1 mouse cellular context compared by ENCODE assay signal in the genomic region with DNA sequence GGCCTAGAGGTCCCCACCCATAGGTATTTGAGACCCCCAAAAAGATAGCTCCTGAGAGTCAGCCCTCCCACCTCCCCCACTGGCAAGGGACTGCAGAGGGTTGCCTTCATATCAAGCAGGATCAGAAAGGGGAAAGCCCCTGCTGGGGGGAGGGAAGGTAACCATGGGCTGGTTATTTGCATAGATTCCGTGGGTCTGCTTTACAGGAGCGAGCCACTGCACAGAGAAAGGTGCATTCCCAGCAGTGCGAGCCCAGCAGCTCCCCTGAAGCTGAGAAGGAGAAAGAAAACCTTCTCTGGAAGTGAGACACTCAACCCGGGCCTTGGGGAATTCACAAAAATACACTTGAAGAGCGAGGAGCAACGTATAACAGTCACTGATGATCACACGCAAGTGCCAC.
TF ChIP-seq lines count a peak whose summit lies in the region.

No protein-coding gene starts in this region.

TF ChIP-seq in CH12.LX, 34 proteins besides CTCF, POLR2A, EP300 and RAD21:
- TF ChIP-seq MXI1 (IDR thresholded peaks at IDR 0.05; ENCODE audit: low read depth, low read length) (no peak), ZKSCAN1 (IDR thresholded peaks at IDR 0.05; ENCODE audit: borderline replicate concordance, low read depth, low read length) (no peak), ZMIZ1 (IDR thresholded peaks at IDR 0.05; ENCODE audit: low read depth, low read length) (no peak), TBP (conservative IDR thresholded peaks at IDR 0.05; ENCODE audit: low read depth, low read length) (no peak), TCF12 (IDR thresholded peaks at IDR 0.05; ENCODE audit: low read depth, low read length) (no peak), UBTF (IDR thresholded peaks at IDR 0.05; ENCODE audit: low read depth, low read length) (no peak), RCOR1 (conservative IDR thresholded peaks at IDR 0.05; ENCODE audit: low read depth, low read length) (peak; percentile 83; the same call in 1 of the 2 replicates), SMC3 (IDR thresholded peaks at IDR 0.05; ENCODE audit: low read depth, low read length) (no peak), IRF4 (IDR thresholded peaks at IDR 0.05; ENCODE audit: low read depth, low read length) (peak; percentile 54; the same call in 1 of the 2 replicates), USF2 (conservative IDR thresholded peaks at IDR 0.05; ENCODE audit: low read depth, low read length) (no peak), SIN3A (IDR thresholded peaks at IDR 0.05; ENCODE audit: low read length) (no peak; the same call in 1 of the 2 replicates), HCFC1 (IDR thresholded peaks at IDR 0.05; ENCODE audit: low read depth, low read length) (no peak), NRF1 (IDR thresholded peaks at IDR 0.05; ENCODE audit: low read depth, low read length) (no peak), NELFE (IDR thresholded peaks at IDR 0.05; ENCODE audit: low read depth, low read length) (no peak), JUND (conservative IDR thresholded peaks at IDR 0.05; ENCODE audit: low read depth, low read length) (no peak), CHD2 (IDR thresholded peaks at IDR 0.05; ENCODE audit: low read length) (peak; percentile 86), BHLHE40 (IDR thresholded peaks at IDR 0.05; ENCODE audit: low read depth, low read length) (peak; percentile 58; the same call in 1 of the 2 replicates), CHD1 (IDR thresholded peaks at IDR 0.05; ENCODE audit: low read depth, low read length) (no peak), JUN (IDR thresholded peaks at IDR 0.05; ENCODE audit: insufficient read depth, low read depth, low read length) (no peak), MEF2A (IDR thresholded peaks at IDR 0.05; ENCODE audit: borderline replicate concordance, low read depth, low read length) (peak; percentile 73), MAX (IDR thresholded peaks at IDR 0.05; ENCODE audit: low read length) (no peak), ZC3H11A (IDR thresholded peaks at IDR 0.05; ENCODE audit: low read depth, low read length) (no peak), ETS1 (conservative IDR thresholded peaks at IDR 0.05; ENCODE audit: low read depth, low read length) (peak; percentile 60), POLR2AphosphoS2 (IDR thresholded peaks at IDR 0.05; ENCODE audit: low read depth, low read length) (no peak), KAT2A (IDR thresholded peaks at IDR 0.05; ENCODE audit: insufficient replicate concordance, low read length) (no peak), PAX5 (IDR thresholded peaks at IDR 0.05; ENCODE audit: low read length) (no peak), ZNF384 (IDR thresholded peaks at IDR 0.05; ENCODE audit: low read depth, low read length) (no peak), USF1 (IDR thresholded peaks at IDR 0.05; ENCODE audit: low read depth, low read length) (no peak), MAFK (IDR thresholded peaks at IDR 0.05; ENCODE audit: insufficient replicate concordance, low read length) (0 out of 2 replicates have a peak, but pooled peaks have one; percentile 32), GABPA (IDR thresholded peaks at IDR 0.05; ENCODE audit: insufficient replicate concordance, low read depth, low read length) (no peak), E2F4 (IDR thresholded peaks at IDR 0.05; ENCODE audit: insufficient replicate concordance, low read depth, low read length) (no peak), MAZ (IDR thresholded peaks at IDR 0.05; ENCODE audit: low read depth, low read length) (peak; percentile 84; the same call in 1 of the 2 replicates), ELF1 (IDR thresholded peaks at IDR 0.05; ENCODE audit: low read depth, low read length) (peak; percentile 24; the same call in 1 of the 2 replicates), MYC (IDR thresholded peaks at IDR 0.05; ENCODE audit: low read depth, low read length) (no peak)
